Mouse (Mus musculus) E14TG2a.4 (cell line): ENCODE data around the gene Pias4.
"Not testable (repeated sequence)": the region's sequence is repeated elsewhere in the genome, so short reads cannot be mapped to it uniquely, and the experiment has no call there.

ENCODE experiments used
- H3K27me3 ChIP-seq: 2 replicates; pipeline ENCODE4 v1.6.1; 2014; ENCODE audit warnings: low read length, control low read depth; ENCODE audit not compliant: insufficient read depth
- H3K36me3 ChIP-seq: 2 replicates; pipeline ENCODE4 v1.6.1; 2014; ENCODE audit warnings: low read length, control low read depth; ENCODE audit not compliant: insufficient read depth
- H3K4me1 ChIP-seq: replicated peaks from 2 replicates; pipeline ENCODE4 v1.6.1; 2014; ENCODE audit warnings: low read depth, low read length, control low read depth
- H3K4me3 ChIP-seq: replicated peaks from 2 replicates; pipeline ENCODE4 v1.5.1; 2014; ENCODE audit warnings: mild to moderate bottlenecking, low read length
- H3K9me3 ChIP-seq: 2 replicates; pipeline ENCODE4 v1.6.1; 2014; ENCODE audit warnings: low read length, control low read depth
- CTCF ChIP-seq: conservative IDR thresholded peaks from 2 replicates; pipeline ENCODE4 v1.5.1; 2014; ENCODE audit warnings: low read length
- NANOG ChIP-seq: IDR thresholded peaks from 2 replicates; pipeline ENCODE4 v1.6.1; 2014; ENCODE audit warnings: borderline replicate concordance, low read length, mixed read lengths
- POU5F1 ChIP-seq: IDR thresholded peaks from 2 replicates; pipeline ENCODE4 v1.6.1; 2014; ENCODE audit warnings: low read length, borderline replicate concordance

Gene Pias4

DNA sequence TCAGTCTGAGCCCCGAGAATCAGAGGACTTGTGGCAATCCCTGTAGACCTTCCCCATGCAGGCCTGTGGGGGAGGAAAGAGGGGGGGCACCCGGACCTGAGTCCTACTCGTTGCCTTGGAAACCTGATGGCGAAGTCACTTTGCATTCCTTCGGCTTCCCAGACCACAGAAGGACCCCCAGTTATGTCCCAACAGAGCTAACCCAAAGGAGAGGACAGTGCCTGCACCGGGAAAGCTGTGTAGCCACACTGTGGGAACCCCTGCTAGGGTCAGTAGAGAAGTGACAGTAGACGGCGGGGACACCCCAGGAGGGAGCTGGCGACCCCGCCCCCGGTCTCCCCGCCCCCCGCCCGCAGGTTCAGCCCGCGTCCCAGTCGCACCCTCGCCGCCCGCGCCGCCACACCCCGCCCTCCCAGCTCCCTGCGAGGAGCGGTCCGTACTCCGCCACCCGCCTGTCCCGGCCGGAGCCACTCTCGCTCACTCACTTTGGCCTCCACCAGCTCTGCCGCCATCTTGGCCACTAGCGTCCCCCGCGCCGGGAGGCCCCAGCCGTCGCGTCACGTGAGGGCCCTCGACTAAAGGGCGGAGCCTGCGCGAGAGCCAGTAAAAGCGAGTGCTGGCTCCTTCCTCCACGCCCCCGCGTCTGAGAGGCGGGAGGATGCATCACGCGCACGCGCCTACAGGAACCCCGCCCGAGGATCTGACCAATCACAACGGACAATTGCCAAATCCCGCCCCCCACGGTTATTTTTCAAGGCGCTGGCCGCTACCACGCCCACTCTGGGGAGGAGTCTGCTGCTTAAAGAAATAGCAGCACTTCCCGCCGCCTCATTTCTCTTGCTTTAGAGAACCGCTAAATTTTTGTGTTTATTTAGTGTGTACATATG, at the start of gene Pias4:
Gene Pias4 (minus strand): TSS at position 724 of the 887 bp plus-strand sequence.
- Histone ChIP-seq H3K27me3 (no peaks in the 10 kb centered on the region), H3K36me3 (peaks cover 37% of the 10 kb centered on the region), H3K4me1 (peaks cover 61% of the 10 kb centered on the region), H3K4me3 (peak within 1 kb of the TSS; percentile 87), H3K9me3 (no peaks in the 10 kb centered on the region)
- TF ChIP-seq NANOG = no peak
- no peak for TF ChIP-seq POU5F1
- TF ChIP-seq CTCF = no peak

DNA sequence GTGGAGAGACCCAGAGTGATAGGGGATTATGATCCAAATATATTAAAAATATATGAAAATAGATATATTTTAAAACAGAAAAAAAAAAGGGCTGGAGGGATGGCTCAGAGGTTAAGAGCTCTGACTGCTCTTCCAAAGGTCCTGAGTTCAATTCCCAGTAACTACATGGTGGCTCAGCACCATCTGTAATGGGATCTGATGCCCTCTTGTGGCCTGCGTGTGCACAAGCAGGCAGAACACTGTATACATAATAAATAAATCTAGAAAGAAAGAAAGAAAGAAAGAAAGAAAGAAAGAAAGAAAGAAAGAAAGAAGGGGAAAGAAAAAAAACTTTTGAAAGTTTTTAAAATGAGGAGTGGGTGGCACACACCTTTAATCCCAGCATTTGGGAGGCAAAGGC, 49.5 kb upstream of the Pias4 start:
- H3K36me3 ChIP-seq, H3K4me3 ChIP-seq, H3K9me3 ChIP-seq, H3K27me3 ChIP-seq: not testable (repeated sequence)
- TF ChIP-seq CTCF = peak; percentile 44
- peaks cover 41% of the 10 kb centered on the region for H3K4me1 ChIP-seq

DNA sequence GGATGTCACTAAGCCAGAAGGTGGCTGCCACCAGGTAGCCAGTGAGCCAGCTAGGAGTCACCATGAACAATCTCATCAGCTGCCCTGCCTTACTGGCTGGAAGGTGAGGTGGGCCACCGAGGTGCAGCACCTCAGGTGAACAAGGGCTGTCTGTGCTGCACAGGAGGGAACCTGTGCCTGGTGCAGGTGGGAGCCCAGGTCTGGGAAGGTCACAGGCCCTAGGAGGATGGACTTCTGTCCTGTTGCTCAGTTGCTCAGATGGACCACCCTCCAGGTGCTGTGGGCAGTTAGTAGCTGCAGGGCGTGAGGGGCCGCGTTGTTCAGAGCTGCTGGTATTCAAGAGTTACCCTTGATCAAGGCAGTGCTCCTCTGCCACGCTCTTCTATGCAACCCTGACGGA, 49.1 kb upstream of the Pias4 start:
- H3K9me3 ChIP-seq = peaks cover 8% of the 10 kb centered on the region
- TF ChIP-seq POU5F1 = no peak
- H3K27me3 ChIP-seq = no peaks in the 10 kb centered on the region
- peaks cover under 1% of the 10 kb centered on the region; the same call in 1 of the 2 replicates for H3K36me3 ChIP-seq
- H3K4me1 ChIP-seq = peaks cover 38% of the 10 kb centered on the region
- H3K4me3 ChIP-seq = no peak overlapping the region

DNA sequence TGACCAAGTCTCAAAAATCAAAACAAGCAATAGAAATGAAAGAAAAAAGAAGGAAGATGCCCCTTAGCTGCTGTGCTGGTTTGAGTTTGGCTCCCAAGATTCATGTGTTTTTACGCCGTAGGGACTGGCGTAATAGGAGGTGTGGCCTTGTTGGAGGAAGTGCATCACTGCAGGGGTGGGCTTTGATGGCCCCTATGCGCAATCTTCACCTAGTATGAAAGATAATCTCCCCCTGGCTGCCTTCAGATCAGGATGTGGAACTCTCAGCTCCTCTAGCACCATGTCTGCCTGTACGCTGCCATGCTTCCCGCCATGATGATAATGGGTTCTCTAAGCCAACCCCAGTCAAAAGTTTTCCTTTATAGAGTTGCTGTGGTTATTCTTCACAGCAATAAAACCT, 48.5 kb upstream of the Pias4 start:
- Histone ChIP-seq H3K36me3 (peaks cover 5% of the 10 kb centered on the region; the same call in 1 of the 2 replicates), H3K4me1 (peaks cover 33% of the 10 kb centered on the region), H3K27me3 (no peaks in the 10 kb centered on the region), H3K9me3 (peaks cover 8% of the 10 kb centered on the region), H3K4me3 (no peak overlapping the region; the same call in 1 of the 2 replicates)
- no peak for TF ChIP-seq CTCF
- no peak for TF ChIP-seq POU5F1
- no peak for TF ChIP-seq NANOG

- TF ChIP-seq CTCF (peak; percentile 83), POU5F1 (no peak), NANOG (no peak)
- Histone ChIP-seq H3K4me1 (0 out of 2 replicates have a peak, but pooled peaks cover 3% of the 10 kb centered on the region), H3K9me3 (peaks cover 4% of the 10 kb centered on the region; the same call in 1 of the 2 replicates), H3K36me3 (peaks cover 12% of the 10 kb centered on the region), H3K27me3 (no peaks in the 10 kb centered on the region), H3K4me3 (no peak overlapping the region)
Measured at GRCm38 (mm10) chr10:81210154-81210553, 42.4 kb upstream of the Pias4 start.

- Histone ChIP-seq H3K4me3 (no peak overlapping the region), H3K9me3 (no peaks in the 10 kb centered on the region), H3K27me3 (peaks cover 9% of the 10 kb centered on the region), H3K36me3 (peaks cover 3% of the 10 kb centered on the region; the same call in 1 of the 2 replicates), H3K4me1 (peaks cover 13% of the 10 kb centered on the region)
- TF ChIP-seq CTCF (no peak), POU5F1 (no peak), NANOG (no peak)
Measured at GRCm38 (mm10) chr10:81204137-81204536, 36.4 kb upstream of the Pias4 start.

- peaks cover 13% of the 10 kb centered on the region for H3K4me1 ChIP-seq
- H3K9me3 ChIP-seq = no peaks in the 10 kb centered on the region
- H3K36me3 ChIP-seq = peaks cover 3% of the 10 kb centered on the region; the same call in 1 of the 2 replicates
- peaks cover 16% of the 10 kb centered on the region for H3K27me3 ChIP-seq
- TF ChIP-seq NANOG (no peak), CTCF (0 out of 2 replicates have a peak, but pooled peaks have one; percentile 2), POU5F1 (no peak)
- H3K4me3 ChIP-seq = no peak overlapping the region
Measured at GRCm38 (mm10) chr10:81202978-81203720, 35.4 kb upstream of the Pias4 start.
